Mouse (Mus musculus) CH12.LX (cell line): ENCODE data around the gene Myo3b. TPM values are rescaled to one million over a fixed set of nuclear protein-coding genes. Genes with fewer than 3 reads are reported as not detected.

Experiments used
- DNase-seq: peaks from one replicate; pipeline ENCODE4 v3.0.0-alpha.2; 2013; ENCODE audit errors: extremely low read depth
- H3K27ac ChIP-seq: 2 replicates; pipeline ENCODE4 v1.5.1; 2012; ENCODE audit warnings: low read depth, mild to moderate bottlenecking, control low read depth, moderate library complexity; ENCODE audit not compliant: insufficient read depth
- H3K27me3 ChIP-seq: replicated peaks from 2 replicates; pipeline ENCODE3; 2012; ENCODE audit warnings: inconsistent platforms
- H3K36me3 ChIP-seq, 2 experiments: replicated peaks in 1 of 2; 2 replicates each; pipeline versions ENCODE3 to v1.6.1; 2012; ENCODE audit warnings: inconsistent platforms in 1 of 2, low read length in 1 of 2, mild to moderate bottlenecking in 1 of 2, mixed read lengths in 1 of 2, moderate library complexity in 1 of 2; ENCODE audit not compliant: control insufficient read depth in 1 of 2, insufficient read depth in 1 of 2
- H3K4me1 ChIP-seq, 2 experiments: 2 replicates each; pipeline ENCODE4 v1.6.1; 2012; ENCODE audit warnings: inconsistent platforms in 1 of 2, moderate library complexity in 1 of 2; ENCODE audit not compliant: insufficient read depth in 2 of 2, control insufficient read depth in 1 of 2
- H3K4me2 ChIP-seq: 2 replicates; pipeline ENCODE4 v1.6.1; 2012; ENCODE audit warnings: low read depth, mild to moderate bottlenecking, control low read depth; ENCODE audit not compliant: poor library complexity, insufficient read depth, severe bottlenecking
- H3K4me3 ChIP-seq, 3 experiments: fragments of 150-350 bp in 1 of 3; sonication (generic) in 1 of 3; replicated peaks in 1 of 3; 2 replicates each; pipeline versions ENCODE3 to v1.5.1; 2011 to 2012; ENCODE audit warnings: low read depth in 2 of 3, low read length in 2 of 3, mild to moderate bottlenecking in 2 of 3, moderate library complexity in 2 of 3, control low read depth in 1 of 3, improper control_type of control experiment in 1 of 3, inconsistent platforms in 1 of 3, mixed read lengths in 1 of 3; ENCODE audit not compliant: poor library complexity in 1 of 3
- H3K79me2 ChIP-seq: replicated peaks from 2 replicates; pipeline ENCODE4 v1.6.1; 2012; ENCODE audit warnings: mild to moderate bottlenecking, moderate library complexity; ENCODE audit not compliant: control insufficient read depth, poor library complexity, insufficient read depth, severe bottlenecking; ENCODE audit errors: extremely low read depth
- H3K9ac ChIP-seq: 2 replicates; pipeline ENCODE4 v1.6.1; 2012; ENCODE audit warnings: low read depth, mild to moderate bottlenecking, control low read depth, moderate library complexity; ENCODE audit not compliant: insufficient read depth
- H3K9me3 ChIP-seq: replicated peaks from 2 replicates; pipeline ENCODE3; 2012; ENCODE audit warnings: low read length, inconsistent platforms, mixed read lengths
- BHLHE40 ChIP-seq: IDR thresholded peaks from 2 replicates; pipeline ENCODE4 v1.6.1; 2011; ENCODE audit warnings: mild to moderate bottlenecking, low read depth, low read length, improper control_type of control experiment
- CHD2 ChIP-seq: IDR thresholded peaks from 2 replicates; pipeline ENCODE4 v1.6.1; 2011; ENCODE audit warnings: low read length, improper control_type of control experiment
- CTCF ChIP-seq, 2 experiments: IDR thresholded peaks in 1 of 2; conservative IDR thresholded peaks in 1 of 2; 2 replicates each; pipeline ENCODE4 v1.5.1; 2011 to 2012; ENCODE audit warnings: low read depth in 2 of 2, low read length in 2 of 2, improper control_type of control experiment in 1 of 2, inconsistent platforms in 1 of 2, mild to moderate bottlenecking in 1 of 2, moderate library complexity in 1 of 2
- E2F4 ChIP-seq: IDR thresholded peaks from 2 replicates; pipeline ENCODE4 v1.6.1; 2011; ENCODE audit warnings: low read depth, low read length, improper control_type of control experiment; ENCODE audit not compliant: insufficient replicate concordance
- ELF1 ChIP-seq: IDR thresholded peaks from 2 replicates; pipeline ENCODE4 v1.6.1; 2014; ENCODE audit warnings: low read depth, mild to moderate bottlenecking, inconsistent platforms, low read length, improper control_type of control experiment
- ETS1 ChIP-seq: conservative IDR thresholded peaks from 2 replicates; pipeline ENCODE4 v1.6.1; 2012; ENCODE audit warnings: low read depth, mild to moderate bottlenecking, inconsistent platforms, low read length, improper control_type of control experiment, moderate library complexity
- HCFC1 ChIP-seq: IDR thresholded peaks from 2 replicates; pipeline ENCODE4 v1.6.1; 2012; ENCODE audit warnings: low read depth, mild to moderate bottlenecking, inconsistent platforms, low read length, improper control_type of control experiment
- JUN ChIP-seq: IDR thresholded peaks from 2 replicates; pipeline ENCODE4 v1.6.1; 2011; ENCODE audit warnings: low read depth, mild to moderate bottlenecking, low read length, improper control_type of control experiment, moderate library complexity; ENCODE audit not compliant: insufficient read depth
- JUND ChIP-seq: conservative IDR thresholded peaks from 2 replicates; pipeline ENCODE4 v1.6.1; 2011; ENCODE audit warnings: low read depth, low read length, improper control_type of control experiment
- KAT2A ChIP-seq: IDR thresholded peaks from 2 replicates; pipeline ENCODE4 v1.6.1; 2012; ENCODE audit warnings: low read length, improper control_type of control experiment, inconsistent platforms; ENCODE audit not compliant: insufficient replicate concordance
- MAX ChIP-seq: IDR thresholded peaks from 2 replicates; pipeline ENCODE4 v1.6.1; 2011; ENCODE audit warnings: low read length, improper control_type of control experiment
- MAZ ChIP-seq: IDR thresholded peaks from 2 replicates; pipeline ENCODE4 v1.6.1; 2012; ENCODE audit warnings: low read depth, mild to moderate bottlenecking, inconsistent platforms, low read length, improper control_type of control experiment, moderate library complexity
- MEF2A ChIP-seq: IDR thresholded peaks from 2 replicates; pipeline ENCODE4 v1.6.1; 2014; ENCODE audit warnings: low read depth, mild to moderate bottlenecking, inconsistent platforms, low read length, improper control_type of control experiment, borderline replicate concordance
- MXI1 ChIP-seq: IDR thresholded peaks from 2 replicates; pipeline ENCODE4 v1.6.1; 2011; ENCODE audit warnings: mild to moderate bottlenecking, low read depth, low read length, improper control_type of control experiment
- MYC ChIP-seq: IDR thresholded peaks from 2 replicates; pipeline ENCODE4 v1.6.1; 2011; ENCODE audit warnings: low read depth, mild to moderate bottlenecking, improper control_type of control experiment, low read length
- POLR2AphosphoS2 ChIP-seq: IDR thresholded peaks from 2 replicates; pipeline ENCODE4 v1.6.1; 2011; ENCODE audit warnings: low read depth, low read length, improper control_type of control experiment
- RAD21 ChIP-seq: IDR thresholded peaks from 2 replicates; pipeline ENCODE4 v1.6.1; 2011; ENCODE audit warnings: low read depth, mild to moderate bottlenecking, low read length, improper control_type of control experiment, moderate library complexity
- RCOR1 ChIP-seq: conservative IDR thresholded peaks from 2 replicates; pipeline ENCODE4 v1.6.1; 2012; ENCODE audit warnings: low read depth, mild to moderate bottlenecking, inconsistent platforms, low read length, improper control_type of control experiment
- SIN3A ChIP-seq: IDR thresholded peaks from 2 replicates; pipeline ENCODE4 v1.6.1; 2012; ENCODE audit warnings: low read length, improper control_type of control experiment, inconsistent platforms
- SMC3 ChIP-seq: IDR thresholded peaks from 2 replicates; pipeline ENCODE4 v1.6.1; 2011; ENCODE audit warnings: low read depth, low read length, improper control_type of control experiment
- TBP ChIP-seq: conservative IDR thresholded peaks from 2 replicates; pipeline ENCODE4 v1.6.1; 2011; ENCODE audit warnings: low read depth, low read length, improper control_type of control experiment
- TCF12 ChIP-seq: IDR thresholded peaks from 2 replicates; pipeline ENCODE4 v1.6.1; 2014; ENCODE audit warnings: low read depth, mild to moderate bottlenecking, inconsistent platforms, low read length, improper control_type of control experiment
- UBTF ChIP-seq: IDR thresholded peaks from 2 replicates; pipeline ENCODE4 v1.6.1; 2012; ENCODE audit warnings: low read depth, mild to moderate bottlenecking, inconsistent platforms, low read length, improper control_type of control experiment, moderate library complexity
- USF1 ChIP-seq: IDR thresholded peaks from 2 replicates; pipeline ENCODE4 v1.6.1; 2014; ENCODE audit warnings: low read depth, mild to moderate bottlenecking, inconsistent platforms, low read length, improper control_type of control experiment
- USF2 ChIP-seq: conservative IDR thresholded peaks from 2 replicates; pipeline ENCODE4 v1.6.1; 2011; ENCODE audit warnings: low read depth, low read length, improper control_type of control experiment
- ZNF384 ChIP-seq: IDR thresholded peaks from 2 replicates; pipeline ENCODE4 v1.6.1; 2012; ENCODE audit warnings: low read depth, low read length, improper control_type of control experiment, inconsistent platforms
- dilution Hi-C: fragments of 300-500 bp; cut with MboI; formaldehyde crosslinking; loops from 2 replicates; pipeline ENCODE4 v1.14.3; 2020; ENCODE audit warnings: low sequenced_read_pairs; ENCODE audit not compliant: extremely low pct_unique_long_range_greater_than_20kb, extremely low pct_ligation_motif_present
- in situ Hi-C: fragments of 300-500 bp; cut with MboI; formaldehyde crosslinking; loops from 3 replicates; pipeline ENCODE4 v1.14.3; 2019; ENCODE audit warnings: low sequenced_read_pairs, low pct_ligation_motif_present, low pct_unique_long_range_greater_than_20kb, mixed read lengths
- polyA plus RNA-seq: library from polyadenylated mRNA; unstranded; fragments of >175 nt; gene quantifications from 2 replicates; pipeline ENCODE4 v1.2.1, GENCODE M21; 2012; ENCODE audit warnings: low read depth; ENCODE audit not compliant: insufficient read length
- total RNA-seq, 2 experiments: library from RNA; depleted of rRNA; stranded (reverse); fragments of 300-350 nt in 1 of 2; fragments of >200 nt in 1 of 2; gene quantifications; 2 replicates each; pipeline ENCODE4 v1.2.3; 2012 to 2014

The Myo3b gene
- total and polyA plus RNA-seq, 3 experiments, result 0.63 to 0.76 (median 0.64) TPM

DNA sequence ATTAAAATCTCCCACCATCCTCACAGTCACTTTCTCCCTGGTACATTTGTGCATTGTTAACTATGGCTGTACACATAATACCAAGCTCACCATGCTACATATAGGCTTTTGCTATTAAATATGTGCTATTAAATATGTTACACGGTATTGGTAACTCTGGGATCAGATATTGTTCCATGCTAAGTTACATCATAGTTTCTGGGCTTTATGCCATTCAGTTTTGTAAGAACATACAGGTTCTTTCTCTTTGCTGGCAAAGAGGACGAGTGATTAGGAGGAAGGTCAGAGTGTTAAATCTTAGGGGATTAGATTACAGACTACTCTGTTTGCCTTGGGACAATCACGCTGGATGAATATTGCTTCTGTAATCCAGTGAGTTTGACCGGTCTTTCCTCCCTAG, 207.1 kb downstream of the Myo3b start:
- Histone ChIP-seq H3K4me2 (no peak overlapping the region), H3K9ac (no peak overlapping the region), H3K36me3 (no peaks in the 10 kb centered on the region), H3K27ac (no peak overlapping the region), H3K9me3 (no peaks in the 10 kb centered on the region), H3K27me3 (no peaks in the 10 kb centered on the region), H3K4me3 (no peak overlapping the region), H3K79me2 (no peaks in the 10 kb centered on the region), H3K4me1 (no peaks in the 10 kb centered on the region)
- dilution Hi-C loops, result no loop called here
- no peak for TF ChIP-seq MEF2A
- no peak for TF ChIP-seq KAT2A
- TF ChIP-seq ETS1, result no peak
- TF ChIP-seq MAX, result no peak
- no peak for TF ChIP-seq JUND
- TF ChIP-seq MAZ, result no peak
- TF ChIP-seq BHLHE40, result no peak
- no peak for TF ChIP-seq USF2
- no peak for TF ChIP-seq TCF12
- TF ChIP-seq SMC3, result no peak
- TF ChIP-seq MXI1, result no peak
- TF ChIP-seq TBP, result no peak
- no peak for TF ChIP-seq MYC
- TF ChIP-seq POLR2AphosphoS2, result no peak
- TF ChIP-seq CTCF (conservative IDR thresholded peaks at IDR 0.05 in 1 of 2, IDR thresholded peaks at IDR 0.05 in 1 of 2; ENCODE audit: low read depth in 2 of 2, low read length in 2 of 2), result no peak
- no peak for TF ChIP-seq CHD2
- no peak for DNase-seq
- in situ Hi-C loops, result no loop called here

DNA sequence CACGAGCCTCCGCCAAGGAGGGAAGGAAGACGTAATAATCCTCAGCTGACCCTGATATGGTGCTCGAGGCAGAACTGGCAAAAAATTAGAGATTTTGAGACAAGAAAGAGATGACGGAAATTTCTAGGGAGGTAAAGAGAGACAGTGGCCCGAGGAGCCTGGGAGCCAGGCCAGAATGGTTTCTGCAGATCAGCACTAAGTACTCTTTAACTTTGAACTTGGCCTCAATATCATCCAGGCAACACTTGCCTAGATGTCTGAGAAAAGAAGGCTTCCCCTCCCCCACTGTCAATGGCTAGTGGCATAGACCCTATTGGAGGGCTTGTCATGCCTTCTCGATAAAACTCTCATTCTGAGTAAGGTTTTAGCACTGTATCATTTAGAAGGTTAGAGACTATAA, 209.7 kb downstream of the Myo3b start:
- peaks cover 0 to 3% of the 10 kb centered on the region in 2 experiments; a peak in 1 of 4 replicates for H3K4me1 ChIP-seq
- H3K79me2 ChIP-seq, result no peaks in the 10 kb centered on the region
- H3K9ac ChIP-seq, result no peak overlapping the region
- TF ChIP-seq ELF1 (no peak), RAD21 (no peak), ZNF384 (no peak), UBTF (no peak), HCFC1 (no peak), JUN (no peak), SMC3 (no peak), USF1 (no peak), RCOR1 (no peak), E2F4 (no peak), CHD2 (no peak), MXI1 (no peak), MEF2A (no peak), SIN3A (no peak)
- no peaks in the 10 kb centered on the region for H3K36me3 ChIP-seq
- no peaks in the 10 kb centered on the region for H3K9me3 ChIP-seq
- no peaks in the 10 kb centered on the region for H3K27me3 ChIP-seq
- DNase-seq, result no peak
- dilution Hi-C loops (no loop called here), in situ Hi-C loops (no loop called here)
- H3K4me2 ChIP-seq, result no peak overlapping the region
- H3K27ac ChIP-seq, result no peak overlapping the region
- no peak overlapping the region for H3K4me3 ChIP-seq
